Mouse (Mus musculus): ENCODE measurements around the gene Mid1.

DNA sequence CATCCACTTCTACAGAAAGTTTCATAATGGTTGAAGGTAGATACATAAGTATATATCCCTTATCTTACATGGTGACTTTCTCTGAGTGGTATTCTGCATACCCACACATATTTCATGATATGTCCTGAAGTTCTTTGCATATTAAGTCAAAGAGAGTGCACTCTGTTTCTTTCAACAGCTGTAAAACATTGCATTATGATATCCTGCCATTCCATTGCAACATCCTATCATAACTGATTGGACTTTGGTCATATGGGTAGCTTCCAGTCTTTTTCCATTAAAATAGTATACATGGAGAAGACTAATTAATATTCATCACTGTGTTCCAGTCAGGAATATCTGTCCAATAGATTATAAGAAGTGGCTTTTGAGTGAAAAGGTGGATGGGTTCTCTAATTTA is 207.1 kb downstream of the Mid1 start:
- TF ChIP-seq GATA1 (IDR thresholded peaks at IDR 0.05; ENCODE audit: borderline replicate concordance, low read length) (no peak), FLI1 (IDR thresholded peaks at IDR 0.05; ENCODE audit: low read length) (no peak)
